Mouse (Mus musculus): ENCODE data around the gene Rbp4.

Rbp4 gene

GRCm38 (mm10) chr19:38125219-38125610 is at the start of gene Rbp4:
Gene Rbp4, minus strand, starts transcription at chr19:38125281.
- DNase-seq = no peak

- DNase-seq = no peak
These were observed 39.6 kb upstream of the Rbp4 start for GRCm38 (mm10) chr19:38164633-38165032.

DNA sequence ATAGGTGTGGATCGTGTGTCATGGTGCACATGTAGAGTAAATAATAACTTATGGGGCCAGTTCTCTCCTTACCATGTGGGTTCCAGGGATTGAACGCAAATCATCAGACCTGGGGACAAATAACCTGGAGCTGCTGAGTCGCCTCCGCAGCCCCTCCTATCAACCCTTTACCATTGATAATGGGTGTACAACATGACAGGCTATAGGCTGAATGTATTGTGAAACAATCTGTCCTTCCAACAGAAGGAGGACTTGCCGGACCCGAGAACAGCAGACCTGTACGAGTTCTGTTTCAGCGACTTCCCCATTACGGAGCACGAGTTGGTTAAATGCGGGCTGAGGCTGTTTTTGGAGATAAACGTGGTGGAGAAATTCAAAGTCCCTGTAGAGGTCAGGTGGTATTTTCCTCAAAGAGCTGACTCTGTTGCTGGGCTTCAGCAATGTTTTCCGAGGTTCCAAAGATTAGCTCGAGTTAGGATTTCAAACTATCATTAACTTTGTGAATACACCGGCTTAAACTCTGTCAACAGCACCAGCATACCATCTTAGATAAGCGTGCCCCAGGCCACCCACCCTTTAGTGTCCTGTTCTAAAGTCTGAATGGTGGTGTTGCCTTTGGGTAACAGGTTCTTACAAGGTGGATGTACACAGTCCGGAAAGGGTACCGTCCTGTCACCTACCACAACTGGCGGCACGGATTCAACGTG is 36.7 kb upstream of the Rbp4 start:
- DNase-seq = no peak

- no peak for DNase-seq
These were observed 31.2 kb upstream of the Rbp4 start for GRCm38 (mm10) chr19:38156243-38156642.

DNA sequence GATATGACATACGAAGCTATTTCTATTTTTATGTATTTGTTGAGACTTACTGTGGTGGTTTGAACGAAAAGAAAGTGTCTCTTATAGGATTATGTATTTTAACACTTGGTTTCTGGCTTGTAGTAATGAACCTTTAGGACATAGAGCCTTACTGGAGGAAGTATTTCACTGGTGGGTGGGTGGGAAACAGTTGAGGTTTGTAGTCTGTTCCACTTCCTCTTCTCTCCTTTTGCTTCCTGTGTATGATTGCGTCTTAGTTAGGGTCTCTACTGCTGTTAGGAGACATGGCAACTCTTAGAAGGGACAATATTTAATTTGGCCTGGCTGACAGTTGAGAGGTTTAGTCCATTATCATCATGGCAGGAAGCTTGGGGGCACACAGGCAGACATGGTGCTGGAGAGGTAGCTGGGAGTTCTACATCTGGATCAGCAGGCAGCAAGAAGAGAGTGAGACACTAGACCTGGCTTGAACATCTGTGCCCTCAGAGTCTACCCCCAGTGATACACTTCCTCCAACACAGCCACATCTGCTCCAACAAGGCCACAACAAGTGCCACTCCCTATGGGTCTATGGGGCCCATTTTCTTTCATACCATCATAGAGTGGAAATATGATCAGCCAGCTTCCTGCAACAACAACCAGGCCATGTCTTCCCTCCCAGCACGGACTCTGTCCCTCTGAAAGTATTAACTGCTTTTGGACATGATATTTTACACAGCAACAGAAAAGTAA is 18.6 kb upstream of the Rbp4 start:
- DNase-seq = no peak

DNA sequence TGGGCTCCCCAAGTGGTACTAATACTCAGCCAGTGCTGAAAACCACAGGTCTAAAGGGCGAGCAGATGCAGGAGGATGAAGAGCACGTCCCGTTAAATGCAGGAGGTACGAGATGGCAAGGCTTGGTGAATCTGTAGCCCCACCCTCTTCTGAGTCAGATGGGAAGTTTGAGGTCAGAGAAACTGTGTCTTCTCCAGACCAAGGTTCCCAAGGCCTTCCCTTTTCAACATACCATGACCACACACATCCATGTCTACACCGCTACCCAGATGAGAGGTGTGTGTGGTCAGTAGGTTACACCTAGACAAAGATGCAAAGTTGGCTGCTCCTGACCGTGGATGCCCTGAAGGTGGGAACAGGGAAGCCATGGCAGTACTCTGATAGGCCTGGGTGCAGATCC is 9.7 kb upstream of the Rbp4 start:
- no peak for DNase-seq

DNA sequence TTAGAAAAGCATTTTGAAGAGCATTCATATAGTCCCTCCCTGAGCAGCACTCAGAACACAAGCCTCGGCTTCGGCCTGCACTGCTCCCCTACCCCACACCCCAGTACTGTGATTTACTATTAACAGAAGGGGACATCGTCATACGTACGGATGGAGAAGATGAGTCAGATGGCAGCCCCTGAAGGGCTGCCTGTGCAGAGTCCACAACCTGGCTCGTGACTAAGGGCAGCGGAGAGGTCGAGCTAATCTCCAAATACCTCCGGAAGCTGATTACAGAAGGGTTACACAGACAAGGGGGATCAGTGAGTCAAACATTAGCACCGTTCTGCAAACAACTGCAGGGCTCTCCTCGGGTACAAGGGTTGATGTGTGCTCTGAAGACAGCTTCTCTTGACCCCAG is 8.9 kb upstream of the Rbp4 start:
- DNase-seq = no peak

DNA sequence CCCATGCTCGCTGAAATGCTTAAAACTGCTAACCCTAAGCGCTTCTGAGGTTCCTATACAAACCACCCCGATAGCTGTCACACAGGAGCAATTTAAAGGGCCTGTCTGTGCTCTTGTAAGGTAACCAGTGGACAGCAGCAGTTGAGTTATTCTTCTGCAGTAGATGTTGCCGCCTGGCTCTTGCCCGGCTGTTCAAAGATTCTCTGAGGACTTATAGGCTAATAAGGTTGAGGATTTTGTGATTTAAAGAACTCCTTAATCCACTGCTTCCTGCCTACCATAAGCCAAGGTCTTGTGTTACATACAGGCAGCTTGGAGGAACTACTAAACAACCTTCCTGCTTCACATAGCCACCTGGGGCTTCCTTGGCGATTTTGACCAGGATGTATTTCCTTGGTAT is 7.4 kb upstream of the Rbp4 start, which contains the start of gene Pde6c:
Gene Pde6c, plus strand, starts transcription at position 301 of the 400 bp plus-strand sequence.
- no peak for DNase-seq

DNA sequence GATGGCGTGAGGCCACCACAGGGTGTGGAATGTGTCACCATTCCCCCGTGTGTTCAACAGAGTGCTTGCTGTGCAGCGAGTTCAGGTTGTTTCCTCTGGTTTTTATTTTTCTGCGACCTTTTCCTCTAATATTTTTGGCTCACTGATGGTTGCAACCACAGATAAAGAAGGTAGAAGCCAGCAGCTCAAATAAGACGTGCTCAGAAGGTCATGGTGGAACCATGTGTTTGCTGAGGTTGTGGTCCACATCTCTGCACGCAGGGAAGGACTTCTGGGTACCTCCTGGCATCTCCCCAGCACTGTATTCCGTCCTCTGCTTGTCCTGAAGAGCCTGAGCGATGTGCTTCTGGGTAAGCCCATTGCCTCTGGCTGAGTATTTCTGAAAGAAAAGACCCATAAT is 1.6 kb upstream of the Rbp4 start:
- no peak for DNase-seq

DNA sequence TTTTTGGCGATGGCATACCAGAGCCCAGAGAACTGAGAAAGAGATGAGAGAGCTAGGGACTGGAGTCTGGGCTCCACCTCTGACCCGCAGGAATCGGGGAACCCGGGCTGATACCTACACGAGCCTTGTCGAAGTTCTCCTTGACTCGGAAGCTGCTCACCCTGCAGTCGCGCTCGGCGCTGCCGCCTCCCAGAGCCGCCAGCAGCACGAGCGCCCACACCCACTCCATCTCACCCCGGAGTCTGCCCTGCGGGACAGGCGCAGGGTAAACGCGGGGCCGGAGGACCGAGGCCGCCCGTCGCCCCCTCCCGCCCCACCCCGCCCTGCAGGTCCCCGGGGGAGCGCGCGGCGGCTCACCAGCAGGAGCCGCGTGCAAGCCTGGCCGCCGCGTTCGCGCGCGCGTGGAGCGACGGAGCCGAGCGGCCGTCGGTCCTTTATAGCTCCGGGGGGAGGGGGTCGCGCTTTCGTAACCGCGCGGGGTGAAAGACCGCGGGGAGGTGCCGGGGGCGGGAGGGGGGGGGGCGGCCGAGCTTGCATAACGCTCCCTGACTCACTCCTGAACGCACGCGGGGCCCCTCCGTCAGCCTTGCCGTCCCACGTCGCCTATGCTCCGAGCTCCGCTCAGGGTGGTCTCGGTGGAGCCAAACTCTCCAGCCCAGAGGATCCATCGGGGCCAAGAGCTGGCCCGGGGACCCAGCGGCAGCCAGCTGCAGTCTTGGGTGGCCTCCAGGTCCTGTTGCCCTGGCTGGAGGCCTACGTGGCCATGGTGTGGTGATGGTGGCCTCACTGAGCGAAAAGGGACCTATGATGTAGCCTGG is 471 bp downstream of the Rbp4 start:
- DNase-seq = peak; percentile 36

- no peak for DNase-seq
These were observed 1.2 kb downstream of the Rbp4 start for GRCm38 (mm10) chr19:38123921-38124320.

DNA sequence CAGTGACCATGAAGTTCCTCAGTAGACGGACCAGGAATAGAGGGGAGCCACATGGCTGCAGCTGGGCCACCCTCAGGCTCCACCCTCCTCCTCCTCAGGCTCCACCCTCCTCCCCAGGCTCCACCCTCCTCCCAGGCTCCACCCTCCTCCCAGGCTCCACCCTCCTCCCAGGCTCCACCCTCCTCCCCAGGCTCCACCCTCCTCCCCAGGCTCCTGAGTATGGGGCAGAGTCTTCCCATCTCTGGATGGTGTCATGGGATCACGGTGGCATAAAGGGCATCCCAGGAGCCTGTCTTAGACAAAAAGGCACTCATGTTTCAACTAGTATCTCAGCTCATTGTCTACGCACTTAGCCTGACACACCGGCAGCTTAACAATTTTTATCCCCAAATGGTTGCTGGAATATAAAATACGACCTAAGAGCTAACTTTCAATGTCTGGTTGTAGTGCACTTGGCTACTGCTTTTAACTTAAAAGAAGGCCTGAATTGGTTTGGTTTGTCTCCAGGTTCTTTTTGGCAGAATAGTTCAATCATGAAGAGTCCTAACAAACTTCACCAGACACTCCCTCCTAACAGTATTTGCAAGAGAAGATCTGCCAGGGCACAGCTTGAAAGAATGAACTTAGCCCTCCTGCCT is 4.8 kb downstream of the Rbp4 start:
- DNase-seq = no peak

DNA sequence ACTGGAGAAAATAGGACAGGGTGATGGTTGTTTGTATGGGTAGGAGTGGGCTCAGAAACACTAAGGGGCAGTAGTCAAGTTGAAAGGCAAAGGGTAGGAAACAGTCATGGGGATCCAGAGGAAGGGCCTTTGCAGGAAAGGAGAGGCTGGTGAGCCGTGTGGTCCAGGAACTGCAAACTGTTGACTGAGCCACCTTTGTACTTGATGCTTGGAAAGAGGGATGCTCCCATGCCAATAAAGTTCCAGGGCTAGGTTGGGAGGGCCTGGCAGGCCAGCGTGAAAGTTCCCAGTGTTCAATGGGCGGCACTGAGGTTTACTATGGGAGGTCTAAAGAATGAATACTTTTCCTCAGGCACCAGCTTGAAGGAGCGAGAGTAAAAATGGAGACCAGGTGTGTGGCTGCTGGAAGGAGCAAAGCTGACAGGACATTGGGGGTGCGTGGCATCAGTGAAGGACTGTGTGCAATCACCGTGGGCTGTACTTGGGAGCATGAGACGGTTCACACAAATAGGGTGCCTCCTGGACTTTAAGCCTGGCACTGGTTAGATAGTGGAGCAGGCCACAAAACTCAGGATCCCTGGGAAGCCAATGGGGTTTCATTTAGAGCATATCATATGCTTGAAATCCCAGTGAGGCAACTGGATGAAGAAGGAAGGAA is 10.1 kb downstream of the Rbp4 start:
- DNase-seq = no peak

DNA sequence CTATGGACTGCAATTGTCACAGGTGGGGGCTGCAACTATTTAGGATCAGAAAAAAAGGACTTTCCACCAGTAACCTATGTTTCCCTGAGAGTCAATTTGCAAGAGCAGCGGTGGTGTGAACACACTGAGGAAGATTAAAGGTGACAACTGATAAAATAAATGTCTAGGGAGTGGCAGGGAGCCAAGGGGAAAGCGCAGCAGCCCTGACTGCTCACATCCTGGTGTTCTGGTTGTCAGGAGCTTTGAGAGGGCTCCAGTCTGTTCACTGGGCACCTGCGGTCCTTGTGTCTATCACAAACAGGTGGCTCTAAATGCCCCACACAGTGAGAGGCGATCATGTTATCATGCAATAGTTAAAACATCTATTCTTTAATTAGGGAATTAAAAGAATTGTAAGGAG is 12.5 kb downstream of the Rbp4 start:
- no peak for DNase-seq

- DNase-seq = no peak
These were observed 14.0 kb downstream of the Rbp4 start for GRCm38 (mm10) chr19:38111056-38111455.

DNA sequence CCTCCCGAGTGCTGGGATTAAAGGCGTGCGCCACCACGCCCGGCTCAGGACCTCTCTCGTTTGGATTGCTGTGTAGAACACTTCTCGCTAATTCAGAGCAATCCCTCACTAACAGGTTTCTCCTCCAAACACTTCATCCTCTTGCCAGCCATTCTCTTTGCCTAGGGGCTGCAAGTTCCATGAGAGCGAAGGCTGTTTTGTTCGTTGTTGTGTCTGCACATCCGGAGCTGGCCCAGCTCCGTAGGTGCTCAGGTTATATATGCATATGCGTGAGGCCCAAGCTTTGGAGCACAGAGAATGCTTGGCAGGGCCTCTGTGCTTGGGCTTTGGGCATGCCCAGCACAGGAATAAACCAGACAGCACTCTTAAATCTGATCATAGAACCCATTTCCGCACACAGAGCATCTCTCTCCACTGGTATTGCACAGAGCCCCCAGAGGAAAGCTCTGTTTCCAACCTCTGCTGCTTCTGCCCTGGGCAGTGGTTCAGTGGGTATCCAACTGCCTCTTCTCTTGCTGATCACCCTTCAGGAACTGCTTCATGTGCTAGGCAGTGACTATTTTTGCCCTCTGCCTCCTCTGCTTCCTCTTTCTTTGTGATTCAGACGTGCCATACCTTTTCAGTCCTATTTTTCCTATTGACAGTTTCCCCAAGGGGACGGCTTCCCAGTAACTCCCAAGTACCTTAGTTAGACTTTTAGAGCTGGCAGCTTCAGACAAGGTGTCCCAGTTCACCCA is 15.4 kb downstream of the Rbp4 start:
- DNase-seq = no peak

DNA sequence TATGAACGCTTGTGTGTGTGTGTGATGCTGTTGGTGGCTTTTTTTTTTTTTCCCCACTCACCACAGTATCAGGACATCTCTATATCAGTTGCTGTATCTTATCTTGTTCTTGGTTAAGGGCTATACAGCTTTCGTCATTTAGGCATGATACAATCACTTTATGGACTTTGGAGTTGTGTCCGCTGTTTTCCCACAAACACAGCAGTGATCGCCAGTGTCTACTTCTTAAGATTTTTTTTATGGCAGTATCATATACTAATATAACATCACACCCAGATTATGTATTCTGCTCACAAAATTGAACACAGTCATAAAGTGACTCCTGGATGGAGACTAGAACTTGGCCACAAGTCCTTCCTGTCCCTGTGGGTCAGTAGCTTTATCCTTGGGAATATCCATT is 17.2 kb downstream of the Rbp4 start:
- no peak for DNase-seq

DNA sequence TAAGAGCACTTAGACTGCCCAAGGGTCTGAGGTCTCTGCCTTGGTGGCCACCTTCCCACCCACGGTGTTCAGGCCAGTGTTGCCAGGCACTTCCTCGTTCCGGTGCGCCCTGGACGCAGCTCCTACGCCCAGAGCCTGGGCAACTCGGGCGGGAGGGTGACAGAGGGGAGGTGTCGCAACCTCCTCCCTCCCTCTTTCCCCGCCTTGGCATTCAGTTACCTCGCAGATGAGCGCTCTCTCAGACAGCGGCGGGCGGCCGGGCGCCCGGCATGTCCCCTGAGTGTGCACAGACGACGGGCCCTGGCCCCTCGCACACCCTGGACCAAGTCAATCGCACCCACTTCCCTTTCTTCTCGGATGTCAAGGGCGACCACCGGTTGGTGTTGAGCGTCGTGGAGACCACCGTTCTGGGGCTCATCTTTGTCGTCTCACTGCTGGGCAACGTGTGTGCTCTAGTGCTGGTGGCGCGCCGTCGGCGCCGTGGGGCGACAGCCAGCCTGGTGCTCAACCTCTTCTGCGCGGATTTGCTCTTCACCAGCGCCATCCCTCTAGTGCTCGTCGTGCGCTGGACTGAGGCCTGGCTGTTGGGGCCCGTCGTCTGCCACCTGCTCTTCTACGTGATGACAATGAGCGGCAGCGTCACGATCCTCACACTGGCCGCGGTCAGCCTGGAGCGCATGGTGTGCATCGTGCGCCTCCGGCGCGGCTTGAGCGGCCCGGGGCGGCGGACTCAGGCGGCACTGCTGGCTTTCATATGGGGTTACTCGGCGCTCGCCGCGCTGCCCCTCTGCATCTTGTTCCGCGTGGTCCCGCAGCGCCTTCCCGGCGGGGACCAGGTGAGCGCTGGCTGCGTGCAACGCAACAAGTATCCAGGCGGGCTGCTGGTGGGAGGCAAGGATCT is 28.0 kb downstream of the Rbp4 start, which contains the start of gene Ffar4:
Gene Ffar4, plus strand, starts transcription at position 214 of the 901 bp plus-strand sequence.
- DNase-seq = peak; percentile 15

DNA sequence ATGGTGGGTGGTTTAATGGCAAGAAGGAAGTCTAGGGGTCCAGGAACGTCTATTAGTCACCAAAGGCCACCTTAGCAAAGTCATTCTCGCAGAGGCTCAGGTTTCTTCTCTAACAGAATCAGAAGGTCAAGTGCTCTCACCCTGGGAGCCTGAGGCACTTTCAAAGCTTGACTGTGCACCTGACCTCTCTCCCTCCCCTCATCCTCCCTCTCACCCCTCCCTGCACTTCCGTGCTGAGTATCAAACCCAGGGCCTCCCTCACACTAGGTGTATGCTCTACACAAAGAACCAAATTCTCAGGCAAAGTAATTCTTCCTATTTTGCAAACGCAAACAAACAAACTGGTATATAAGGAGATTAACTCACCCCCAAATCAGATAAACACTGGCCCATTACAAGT is 28.9 kb downstream of the Rbp4 start:
- DNase-seq = no peak

GRCm38 (mm10) chr19:38091512-38091985 is 33.5 kb downstream of the Rbp4 start:
- no peak for DNase-seq

- no peak for DNase-seq
These were observed 35.7 kb downstream of the Rbp4 start for GRCm38 (mm10) chr19:38089358-38089757.
